Mouse (Mus musculus): ENCODE data around the gene Mtmr4.

- TF ChIP-seq EP300 (IDR thresholded peaks at IDR 0.05; ENCODE audit: low read depth) (no peak), CTCF (IDR thresholded peaks at IDR 0.05; ENCODE audit: low read depth) (no peak)
Observed at GRCm38 (mm10) chr11:87581933-87582710, 9.8 kb upstream of the Mtmr4 start.

Measured in liver, postnatal 0 days (tissue).